In genomic region chr9:89309195-89309535, GRCm38 (mm10) we compare ENCODE assay signal across 17 mouse cellular contexts.
A peak's percentile ranks its signal among the peaks of the same experiment; 100 is the strongest.
DNase-seq lines count a peak whose midpoint lies in the region; ATAC-seq lines count a peak whose summit lies in the region.
"Had no signal": no experiment of that assay in that cellular context is flagged by ENCODE, and none has a peak within 500 bp of the region (broad histone marks: within the 10 kb centered on the region; RNA-seq: fewer than 3 reads in every experiment).

No protein-coding gene starts in this region.

- H3K9me3 ChIP-seq in hindbrain, embryonic 13.5 days = no peaks in the 10 kb centered on the region
- no peaks in the 10 kb centered on the region for H3K9me3 ChIP-seq in hindbrain, embryonic 10.5 days
- H3K9me3 ChIP-seq in neural tube, embryonic 13.5 days = no peaks in the 10 kb centered on the region
- H3K9me3 ChIP-seq: embryonic facial prominence, embryonic 10.5 days; embryonic facial prominence, embryonic 12.5 days; forebrain, embryonic 13.5 days; forebrain, embryonic 15.5 days had no signal

- DNase-seq in hindbrain, embryonic 10.5 days (ENCODE audit: low spot score) = no peak
- no peak for DNase-seq in neural tube, embryonic 10.5 days (ENCODE audit: extremely low spot score, low spot score)
- no peak for DNase-seq in thymus, postnatal 0 days (ENCODE audit: low spot score)
- DNase-seq: adrenal gland, adult 8-10 months; adrenal gland, postnatal 14 days; adrenal gland, postnatal 36 days; cerebellum, adult 11-12 months; cerebellum, adult 2 months had no signal

- no peak overlapping the region for H3K4me3 ChIP-seq in hindbrain, embryonic 13.5 days
- H3K4me3 ChIP-seq in hindbrain, embryonic 10.5 days = no peak overlapping the region
- no peak overlapping the region for H3K4me3 ChIP-seq in neural tube, embryonic 13.5 days
- H3K4me3 ChIP-seq: embryonic facial prominence, embryonic 10.5 days; embryonic facial prominence, embryonic 12.5 days; forebrain, embryonic 13.5 days; forebrain, embryonic 15.5 days had no signal

- no peaks in the 10 kb centered on the region for H3K36me3 ChIP-seq in hindbrain, embryonic 13.5 days
- no peaks in the 10 kb centered on the region for H3K36me3 ChIP-seq in hindbrain, embryonic 10.5 days
- H3K36me3 ChIP-seq in neural tube, embryonic 13.5 days = no peaks in the 10 kb centered on the region
- H3K36me3 ChIP-seq: embryonic facial prominence, embryonic 10.5 days; embryonic facial prominence, embryonic 12.5 days; forebrain, embryonic 15.5 days; G1E had no signal

- peak overlapping the region; percentile 26; the same call in 1 of the 2 replicates for H3K27ac ChIP-seq in hindbrain, embryonic 13.5 days
- H3K27ac ChIP-seq in hindbrain, embryonic 10.5 days = no peak overlapping the region
- peak overlapping the region; percentile 76 for H3K27ac ChIP-seq in neural tube, embryonic 13.5 days (replicated peaks)
- H3K27ac ChIP-seq: embryonic facial prominence, embryonic 10.5 days; embryonic facial prominence, embryonic 12.5 days; forebrain, embryonic 13.5 days had no signal

- peaks cover 6% of the 10 kb centered on the region; the same call in 1 of the 2 replicates for H3K4me1 ChIP-seq in hindbrain, embryonic 13.5 days (replicated peaks)
- H3K4me1 ChIP-seq in hindbrain, embryonic 10.5 days (replicated peaks) = no peaks in the 10 kb centered on the region
- peaks cover 12% of the 10 kb centered on the region for H3K4me1 ChIP-seq in neural tube, embryonic 13.5 days (replicated peaks)
- H3K4me1 ChIP-seq: embryonic facial prominence, embryonic 10.5 days; embryonic facial prominence, embryonic 12.5 days had no signal

- H3K9ac ChIP-seq in hindbrain, embryonic 13.5 days = no peak overlapping the region
- no peak overlapping the region for H3K9ac ChIP-seq in neural tube, embryonic 13.5 days
- H3K9ac ChIP-seq: embryonic facial prominence, embryonic 12.5 days; forebrain, embryonic 13.5 days; forebrain, embryonic 15.5 days had no signal

- 79% methylated on average over 2 of the region's 2 CpGs for whole genome bisulfite sequencing in hindbrain, embryonic 13.5 days
- WGBS in hindbrain, embryonic 10.5 days = 88% methylated on average over 2 of the region's 2 CpGs
- WGBS in neural tube, embryonic 13.5 days = 73% methylated on average over 2 of the region's 2 CpGs

- no peak overlapping the region for H3K4me2 ChIP-seq in hindbrain, embryonic 13.5 days
- H3K4me2 ChIP-seq in neural tube, embryonic 13.5 days = no peak overlapping the region
- H3K4me2 ChIP-seq: embryonic facial prominence, embryonic 12.5 days; forebrain, embryonic 13.5 days; forebrain, embryonic 15.5 days had no signal

- no peak for ATAC-seq in hindbrain, embryonic 13.5 days (ENCODE audit: low FRiP score)
- ATAC-seq in neural tube, embryonic 13.5 days (ENCODE audit: low read depth) = no peak
- ATAC-seq: activated CD4-positive, CD25-positive, alpha-beta regulatory T cell, adult 4 months; Patski had no signal

- H3K27me3 ChIP-seq in hindbrain, embryonic 13.5 days = no peaks in the 10 kb centered on the region
- H3K27me3 ChIP-seq in hindbrain, embryonic 10.5 days (ENCODE audit: insufficient read depth, poor library complexity, severe bottlenecking) = no peaks in the 10 kb centered on the region
- no peaks in the 10 kb centered on the region for H3K27me3 ChIP-seq in neural tube, embryonic 13.5 days
- H3K27me3 ChIP-seq: embryonic facial prominence, embryonic 12.5 days; forebrain, embryonic 13.5 days; forebrain, embryonic 15.5 days; Patski had no signal
